Mouse (Mus musculus) CH12.LX (cell line): ENCODE measurements around the gene Trim9. TPM values are rescaled to one million over a fixed set of nuclear protein-coding genes. Genes with fewer than 3 reads are reported as not detected.

Experiments used
- DNase-seq: peaks from one replicate; pipeline ENCODE4 v3.0.0-alpha.2; 2013; ENCODE audit errors: extremely low read depth
- H3K27ac ChIP-seq: 2 replicates; pipeline ENCODE4 v1.5.1; 2012; ENCODE audit warnings: low read depth, mild to moderate bottlenecking, control low read depth, moderate library complexity; ENCODE audit not compliant: insufficient read depth
- H3K27me3 ChIP-seq: replicated peaks from 2 replicates; pipeline ENCODE3; 2012; ENCODE audit warnings: inconsistent platforms
- H3K36me3 ChIP-seq, 2 experiments: replicated peaks in 1 of 2; 2 replicates each; pipeline versions ENCODE3 to v1.6.1; 2012; ENCODE audit warnings: inconsistent platforms in 1 of 2, low read length in 1 of 2, mild to moderate bottlenecking in 1 of 2, mixed read lengths in 1 of 2, moderate library complexity in 1 of 2; ENCODE audit not compliant: control insufficient read depth in 1 of 2, insufficient read depth in 1 of 2
- H3K4me1 ChIP-seq, 2 experiments: 2 replicates each; pipeline ENCODE4 v1.6.1; 2012; ENCODE audit warnings: inconsistent platforms in 1 of 2, moderate library complexity in 1 of 2; ENCODE audit not compliant: insufficient read depth in 2 of 2, control insufficient read depth in 1 of 2
- H3K4me2 ChIP-seq: 2 replicates; pipeline ENCODE4 v1.6.1; 2012; ENCODE audit warnings: low read depth, mild to moderate bottlenecking, control low read depth; ENCODE audit not compliant: poor library complexity, insufficient read depth, severe bottlenecking
- H3K4me3 ChIP-seq, 3 experiments: fragments of 150-350 bp in 1 of 3; sonication (generic) in 1 of 3; replicated peaks in 1 of 3; 2 replicates each; pipeline versions ENCODE3 to v1.5.1; 2011 to 2012; ENCODE audit warnings: low read depth in 2 of 3, low read length in 2 of 3, mild to moderate bottlenecking in 2 of 3, moderate library complexity in 2 of 3, control low read depth in 1 of 3, improper control_type of control experiment in 1 of 3, inconsistent platforms in 1 of 3, mixed read lengths in 1 of 3; ENCODE audit not compliant: poor library complexity in 1 of 3
- H3K79me2 ChIP-seq: replicated peaks from 2 replicates; pipeline ENCODE4 v1.6.1; 2012; ENCODE audit warnings: mild to moderate bottlenecking, moderate library complexity; ENCODE audit not compliant: control insufficient read depth, poor library complexity, insufficient read depth, severe bottlenecking; ENCODE audit errors: extremely low read depth
- H3K9ac ChIP-seq: 2 replicates; pipeline ENCODE4 v1.6.1; 2012; ENCODE audit warnings: low read depth, mild to moderate bottlenecking, control low read depth, moderate library complexity; ENCODE audit not compliant: insufficient read depth
- H3K9me3 ChIP-seq: replicated peaks from 2 replicates; pipeline ENCODE3; 2012; ENCODE audit warnings: low read length, inconsistent platforms, mixed read lengths
- CHD1 ChIP-seq: IDR thresholded peaks from 2 replicates; pipeline ENCODE4 v1.6.1; 2012; ENCODE audit warnings: low read depth, low read length, improper control_type of control experiment, inconsistent platforms
- CHD2 ChIP-seq: IDR thresholded peaks from 2 replicates; pipeline ENCODE4 v1.6.1; 2011; ENCODE audit warnings: low read length, improper control_type of control experiment
- CTCF ChIP-seq, 2 experiments: IDR thresholded peaks in 1 of 2; conservative IDR thresholded peaks in 1 of 2; 2 replicates each; pipeline ENCODE4 v1.5.1; 2011 to 2012; ENCODE audit warnings: low read depth in 2 of 2, low read length in 2 of 2, improper control_type of control experiment in 1 of 2, inconsistent platforms in 1 of 2, mild to moderate bottlenecking in 1 of 2, moderate library complexity in 1 of 2
- E2F4 ChIP-seq: IDR thresholded peaks from 2 replicates; pipeline ENCODE4 v1.6.1; 2011; ENCODE audit warnings: low read depth, low read length, improper control_type of control experiment; ENCODE audit not compliant: insufficient replicate concordance
- ELF1 ChIP-seq: IDR thresholded peaks from 2 replicates; pipeline ENCODE4 v1.6.1; 2014; ENCODE audit warnings: low read depth, mild to moderate bottlenecking, inconsistent platforms, low read length, improper control_type of control experiment
- GABPA ChIP-seq: IDR thresholded peaks from 2 replicates; pipeline ENCODE4 v1.6.1; 2012; ENCODE audit warnings: low read depth, low read length, improper control_type of control experiment, inconsistent platforms; ENCODE audit not compliant: insufficient replicate concordance
- HCFC1 ChIP-seq: IDR thresholded peaks from 2 replicates; pipeline ENCODE4 v1.6.1; 2012; ENCODE audit warnings: low read depth, mild to moderate bottlenecking, inconsistent platforms, low read length, improper control_type of control experiment
- IRF4 ChIP-seq: IDR thresholded peaks from 2 replicates; pipeline ENCODE4 v1.6.1; 2014; ENCODE audit warnings: low read depth, mild to moderate bottlenecking, inconsistent platforms, low read length, improper control_type of control experiment
- JUND ChIP-seq: conservative IDR thresholded peaks from 2 replicates; pipeline ENCODE4 v1.6.1; 2011; ENCODE audit warnings: low read depth, low read length, improper control_type of control experiment
- MAFK ChIP-seq: IDR thresholded peaks from 2 replicates; pipeline ENCODE4 v1.6.1; 2011; ENCODE audit warnings: low read length, improper control_type of control experiment; ENCODE audit not compliant: insufficient replicate concordance
- MAZ ChIP-seq: IDR thresholded peaks from 2 replicates; pipeline ENCODE4 v1.6.1; 2012; ENCODE audit warnings: low read depth, mild to moderate bottlenecking, inconsistent platforms, low read length, improper control_type of control experiment, moderate library complexity
- MXI1 ChIP-seq: IDR thresholded peaks from 2 replicates; pipeline ENCODE4 v1.6.1; 2011; ENCODE audit warnings: mild to moderate bottlenecking, low read depth, low read length, improper control_type of control experiment
- MYC ChIP-seq: IDR thresholded peaks from 2 replicates; pipeline ENCODE4 v1.6.1; 2011; ENCODE audit warnings: low read depth, mild to moderate bottlenecking, improper control_type of control experiment, low read length
- NELFE ChIP-seq: IDR thresholded peaks from 2 replicates; pipeline ENCODE4 v1.6.1; 2011; ENCODE audit warnings: low read depth, low read length, improper control_type of control experiment
- PAX5 ChIP-seq: IDR thresholded peaks from 2 replicates; pipeline ENCODE4 v1.6.1; 2012; ENCODE audit warnings: low read length, inconsistent platforms, mixed read lengths
- POLR2A ChIP-seq: IDR thresholded peaks from 2 replicates; pipeline ENCODE4 v1.6.1; 2011; ENCODE audit warnings: low read depth, mild to moderate bottlenecking, improper control_type of control experiment, low read length
- RCOR1 ChIP-seq: conservative IDR thresholded peaks from 2 replicates; pipeline ENCODE4 v1.6.1; 2012; ENCODE audit warnings: low read depth, mild to moderate bottlenecking, inconsistent platforms, low read length, improper control_type of control experiment
- SMC3 ChIP-seq: IDR thresholded peaks from 2 replicates; pipeline ENCODE4 v1.6.1; 2011; ENCODE audit warnings: low read depth, low read length, improper control_type of control experiment
- TCF12 ChIP-seq: IDR thresholded peaks from 2 replicates; pipeline ENCODE4 v1.6.1; 2014; ENCODE audit warnings: low read depth, mild to moderate bottlenecking, inconsistent platforms, low read length, improper control_type of control experiment
- USF2 ChIP-seq: conservative IDR thresholded peaks from 2 replicates; pipeline ENCODE4 v1.6.1; 2011; ENCODE audit warnings: low read depth, low read length, improper control_type of control experiment
- ZMIZ1 ChIP-seq: IDR thresholded peaks from 2 replicates; pipeline ENCODE4 v1.6.1; 2012; ENCODE audit warnings: low read depth, mild to moderate bottlenecking, inconsistent platforms, low read length, improper control_type of control experiment
- ZNF384 ChIP-seq: IDR thresholded peaks from 2 replicates; pipeline ENCODE4 v1.6.1; 2012; ENCODE audit warnings: low read depth, low read length, improper control_type of control experiment, inconsistent platforms
- dilution Hi-C: fragments of 300-500 bp; cut with MboI; formaldehyde crosslinking; loops from 2 replicates; pipeline ENCODE4 v1.14.3; 2020; ENCODE audit warnings: low sequenced_read_pairs; ENCODE audit not compliant: extremely low pct_unique_long_range_greater_than_20kb, extremely low pct_ligation_motif_present
- in situ Hi-C: fragments of 300-500 bp; cut with MboI; formaldehyde crosslinking; loops from 3 replicates; pipeline ENCODE4 v1.14.3; 2019; ENCODE audit warnings: low sequenced_read_pairs, low pct_ligation_motif_present, low pct_unique_long_range_greater_than_20kb, mixed read lengths
- polyA plus RNA-seq: library from polyadenylated mRNA; unstranded; fragments of >175 nt; gene quantifications from 2 replicates; pipeline ENCODE4 v1.2.1, GENCODE M21; 2012; ENCODE audit warnings: low read depth; ENCODE audit not compliant: insufficient read length
- total RNA-seq, 2 experiments: library from RNA; depleted of rRNA; stranded (reverse); fragments of 300-350 nt in 1 of 2; fragments of >200 nt in 1 of 2; gene quantifications; 2 replicates each; pipeline ENCODE4 v1.2.3; 2012 to 2014

Gene Trim9
- total and polyA plus RNA-seq, 3 experiments, result 0.07 TPM; not detected in 2

DNA sequence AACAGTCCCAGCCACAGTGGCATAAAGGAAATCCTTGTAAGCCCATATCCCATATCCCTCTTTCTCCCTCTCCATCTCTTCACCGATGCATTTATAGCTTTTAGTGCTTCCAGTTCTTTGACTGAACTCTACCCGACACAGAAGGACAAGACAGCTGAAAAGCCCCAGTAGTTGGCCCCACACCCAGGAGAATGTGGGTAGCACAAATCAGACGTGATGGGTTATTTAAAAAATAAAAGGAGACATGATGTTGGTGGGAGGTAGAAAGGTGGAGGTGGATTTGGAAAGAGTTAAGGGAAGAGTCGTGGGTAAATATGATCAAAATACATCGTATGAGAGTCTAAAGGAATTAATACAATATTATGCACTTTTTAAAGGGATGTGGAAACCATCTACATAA, 40.4 kb downstream of the Trim9 start:
- H3K4me1 ChIP-seq, result no peaks in the 10 kb centered on the region
- dilution Hi-C loops, result no loop called here

DNA sequence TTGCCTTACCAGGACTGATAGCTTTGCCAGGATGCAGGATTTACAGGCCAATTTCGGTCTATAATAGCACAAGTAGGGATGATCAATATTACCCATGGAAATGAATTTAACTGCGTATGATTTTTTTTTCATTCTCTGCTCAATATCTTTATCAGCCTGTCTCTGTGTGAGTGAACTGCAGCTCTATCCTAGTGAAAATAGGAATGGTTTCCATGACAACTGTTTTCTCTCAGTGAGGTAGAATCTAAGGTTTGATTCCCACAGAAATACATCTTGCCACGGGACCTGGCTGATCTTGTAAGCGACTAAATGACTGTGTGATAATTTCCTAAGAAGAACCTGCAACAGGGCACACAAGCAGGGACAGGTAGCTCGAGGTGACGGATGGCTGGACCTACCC, 43.4 kb downstream of the Trim9 start:
- Histone ChIP-seq H3K79me2 (no peaks in the 10 kb centered on the region), H3K9me3 (no peaks in the 10 kb centered on the region), H3K4me1 (no peaks in the 10 kb centered on the region; a peak in 1 of 4 replicates), H3K4me2 (no peak overlapping the region), H3K27ac (no peak overlapping the region), H3K9ac (no peak overlapping the region), H3K36me3 (no peaks in the 10 kb centered on the region), H3K4me3 (no peak overlapping the region), H3K27me3 (no peaks in the 10 kb centered on the region)
- DNase-seq, result no peak
- dilution Hi-C loops (no loop called here), in situ Hi-C loops (no loop called here)
- no peak for TF ChIP-seq MAZ
- no peak for TF ChIP-seq NELFE
- no peak for TF ChIP-seq RCOR1
- TF ChIP-seq E2F4, result no peak
- TF ChIP-seq ZNF384, result no peak
- no peak for TF ChIP-seq ELF1
- no peak for TF ChIP-seq MYC
- no peak for TF ChIP-seq SMC3
- no peak for TF ChIP-seq TCF12
- no peak for TF ChIP-seq MAFK
- no peak for TF ChIP-seq PAX5
- no peak for TF ChIP-seq MXI1
- no peak for TF ChIP-seq ZMIZ1
- no peak for TF ChIP-seq JUND
- TF ChIP-seq CTCF (conservative IDR thresholded peaks at IDR 0.05 in 1 of 2, IDR thresholded peaks at IDR 0.05 in 1 of 2; ENCODE audit: low read depth in 2 of 2, low read length in 2 of 2), result no peak
- no peak for TF ChIP-seq CHD2
- no peak for TF ChIP-seq IRF4
- TF ChIP-seq CHD1, result no peak
- TF ChIP-seq GABPA, result no peak

More for the DNA sequence above, 40.4 kb downstream of the Trim9 start:
- Histone ChIP-seq H3K4me3 (no peak overlapping the region), H3K4me2 (no peak overlapping the region), H3K27ac (no peak overlapping the region), H3K79me2 (no peaks in the 10 kb centered on the region), H3K9me3 (no peaks in the 10 kb centered on the region), H3K27me3 (no peaks in the 10 kb centered on the region), H3K36me3 (no peaks in the 10 kb centered on the region), H3K9ac (no peak overlapping the region)
- TF ChIP-seq PAX5 (no peak), HCFC1 (no peak), IRF4 (no peak), MAFK (no peak), USF2 (no peak), ZNF384 (no peak), POLR2A (no peak), CTCF (conservative IDR thresholded peaks at IDR 0.05 in 1 of 2, IDR thresholded peaks at IDR 0.05 in 1 of 2; ENCODE audit: low read depth in 2 of 2, low read length in 2 of 2) (no peak)
- in situ Hi-C loops, result no loop called here
- no peak for DNase-seq
